Mouse (Mus musculus) heart, embryonic 15.5 days (tissue): Measurements from ENCODE around the gene Tbc1d9b. TPM values are rescaled to one million over a fixed set of nuclear protein-coding genes. Genes with fewer than 3 reads are reported as not detected.

Source experiments
- ATAC-seq: fragments of 200-750 bp; cut with Nextera tagmentation; replicated peaks from 2 replicates; pipeline ENCODE4 v1.8.0; 2017; ENCODE audit warnings: low read depth, moderate TSS enrichment; ENCODE audit not compliant: insufficient number of reproducible peaks, insufficient read depth, low FRiP score
- H3K27ac ChIP-seq: fragments of 300-500 bp; sonication (generic); 2 replicates; pipeline ENCODE4 v1.5.1; 2015; ENCODE audit warnings: mild to moderate bottlenecking, inconsistent platforms
- H3K27me3 ChIP-seq: fragments of 300-500 bp; sonication (generic); 2 replicates; pipeline ENCODE4 v1.6.1; 2015; ENCODE audit warnings: inconsistent platforms
- H3K36me3 ChIP-seq: fragments of 300-500 bp; sonication (generic); 2 replicates; pipeline ENCODE4 v1.6.1; 2015; ENCODE audit warnings: mild to moderate bottlenecking, inconsistent platforms
- H3K4me1 ChIP-seq: fragments of 300-500 bp; sonication (generic); replicated peaks from 2 replicates; pipeline ENCODE4 v1.6.1; 2015; ENCODE audit warnings: inconsistent platforms
- H3K4me2 ChIP-seq: fragments of 300-500 bp; sonication (generic); 2 replicates; pipeline ENCODE4 v1.6.1; 2015; ENCODE audit warnings: inconsistent platforms, mild to moderate bottlenecking, moderate library complexity
- H3K4me3 ChIP-seq: fragments of 300-500 bp; sonication (generic); 2 replicates; pipeline ENCODE4 v1.5.1; 2015; ENCODE audit warnings: mild to moderate bottlenecking, inconsistent platforms
- H3K9ac ChIP-seq: fragments of 300-500 bp; sonication (generic); 2 replicates; pipeline ENCODE4 v1.6.1; 2015; ENCODE audit warnings: mild to moderate bottlenecking, inconsistent platforms
- H3K9me3 ChIP-seq: fragments of 300-500 bp; sonication (generic); replicated peaks from 2 replicates; pipeline ENCODE4 v1.6.1; 2016; ENCODE audit warnings: inconsistent platforms
- WGBS: fragments of 180-500 bp; shearing (Covaris S2); methylation state at CpG from one replicate; pipeline ENCODE4 v1.1.7; 2015; ENCODE audit warnings: mixed read lengths; 5-methylcytosine and 5-hydroxymethylcytosine counted together
- polyA plus RNA-seq: library from polyadenylated mRNA; unstranded; fragments of >200 nt; fragmentation: Nextera tagmentation; extraction: Ambion mirVana; gene quantifications from 2 replicates; pipeline ENCODE4 v1.2.1, GENCODE M21; 2015

Tbc1d9b gene
- polyA plus RNA-seq: 25.6 and 33.8 TPM in 2 replicates

- Histone ChIP-seq H3K27ac (peak within 1 kb of the TSS; percentile 95), H3K4me2 (peak within 1 kb of the TSS; percentile 95), H3K9me3 (no peaks in the 10 kb centered on the region), H3K4me1 (peaks cover 26% of the 10 kb centered on the region), H3K36me3 (peaks cover 3% of the 10 kb centered on the region; the same call in 1 of the 2 replicates), H3K4me3 (peak within 1 kb of the TSS; percentile 91), H3K9ac (peak within 1 kb of the TSS; percentile 99), H3K27me3 (no peaks in the 10 kb centered on the region)
- peak; percentile 92 for ATAC-seq
- under 1% methylated on average over 76 of the region's 77 CpGs for WGBS
These were observed at the start of gene Tbc1d9b for GRCm38 (mm10) chr11:50130811-50131766. Tbc1d9b (plus strand) TSS chr11:50131396.

GRCm38 (mm10) chr11:50086211-50086610, 45.0 kb upstream of the Tbc1d9b start:
- 91% methylated on average over 3 of the region's 3 CpGs for WGBS
- H3K27me3 ChIP-seq: no peaks in the 10 kb centered on the region
- H3K9ac ChIP-seq: no peak overlapping the region
- peaks cover 11% of the 10 kb centered on the region; the same call in 1 of the 2 replicates for H3K36me3 ChIP-seq
- H3K4me2 ChIP-seq: no peak overlapping the region
- ATAC-seq: no peak
- H3K4me3 ChIP-seq: no peak overlapping the region
- H3K9me3 ChIP-seq: no peaks in the 10 kb centered on the region
- H3K4me1 ChIP-seq: peaks cover 9% of the 10 kb centered on the region
- no peak overlapping the region for H3K27ac ChIP-seq

GRCm38 (mm10) chr11:50089840-50090239, 41.4 kb upstream of the Tbc1d9b start:
- WGBS: 84% methylated on average over 1 of the region's 1 CpGs

GRCm38 (mm10) chr11:50090982-50091675, 40.1 kb upstream of the Tbc1d9b start:
- Histone ChIP-seq H3K4me1 (peaks cover 17% of the 10 kb centered on the region), H3K27me3 (no peaks in the 10 kb centered on the region), H3K4me3 (no peak overlapping the region), H3K27ac (no peak overlapping the region), H3K36me3 (peaks cover 16% of the 10 kb centered on the region; the same call in 1 of the 2 replicates), H3K4me2 (no peak overlapping the region), H3K9me3 (no peaks in the 10 kb centered on the region), H3K9ac (no peak overlapping the region)
- WGBS: 41% methylated on average over 5 of the region's 5 CpGs
- ATAC-seq: no peak

More at GRCm38 (mm10) chr11:50089840-50090239, 41.4 kb upstream of the Tbc1d9b start:
- ATAC-seq: no peak
- H3K4me2 ChIP-seq: no peak overlapping the region
- no peaks in the 10 kb centered on the region for H3K9me3 ChIP-seq
- no peak overlapping the region for H3K27ac ChIP-seq
- peaks cover 16% of the 10 kb centered on the region; the same call in 1 of the 2 replicates for H3K36me3 ChIP-seq
- H3K9ac ChIP-seq: no peak overlapping the region
- no peaks in the 10 kb centered on the region for H3K27me3 ChIP-seq
- H3K4me1 ChIP-seq: peaks cover 17% of the 10 kb centered on the region
- no peak overlapping the region for H3K4me3 ChIP-seq

GRCm38 (mm10) chr11:50091681-50092080, 39.5 kb upstream of the Tbc1d9b start:
- Histone ChIP-seq H3K4me2 (no peak overlapping the region), H3K27ac (no peak overlapping the region), H3K9me3 (no peaks in the 10 kb centered on the region), H3K4me3 (no peak overlapping the region), H3K4me1 (peaks cover 17% of the 10 kb centered on the region), H3K9ac (no peak overlapping the region), H3K36me3 (peaks cover 11% of the 10 kb centered on the region; the same call in 1 of the 2 replicates), H3K27me3 (no peaks in the 10 kb centered on the region)
- no peak for ATAC-seq

GRCm38 (mm10) chr11:50095661-50096060, 35.5 kb upstream of the Tbc1d9b start:
- peaks cover 5% of the 10 kb centered on the region; the same call in 1 of the 2 replicates for H3K36me3 ChIP-seq
- H3K4me2 ChIP-seq: no peak overlapping the region
- no peak overlapping the region for H3K9ac ChIP-seq
- H3K27ac ChIP-seq: no peak overlapping the region
- H3K27me3 ChIP-seq: no peaks in the 10 kb centered on the region
- WGBS: 67% methylated on average over 9 of the region's 9 CpGs
- no peaks in the 10 kb centered on the region for H3K9me3 ChIP-seq
- no peak overlapping the region for H3K4me3 ChIP-seq
- ATAC-seq: no peak
- peaks cover 24% of the 10 kb centered on the region for H3K4me1 ChIP-seq

- ATAC-seq: no peak
- H3K9me3 ChIP-seq: no peaks in the 10 kb centered on the region
- no peak overlapping the region for H3K9ac ChIP-seq
- H3K4me3 ChIP-seq: no peak overlapping the region
- WGBS: 87% methylated on average over 6 of the region's 6 CpGs
- H3K4me1 ChIP-seq: peaks cover 13% of the 10 kb centered on the region
- H3K27ac ChIP-seq: no peak overlapping the region
- H3K36me3 ChIP-seq: peaks cover 5% of the 10 kb centered on the region; the same call in 1 of the 2 replicates
- H3K4me2 ChIP-seq: no peak overlapping the region
- no peaks in the 10 kb centered on the region for H3K27me3 ChIP-seq
These were observed 34.1 kb upstream of the Tbc1d9b start for GRCm38 (mm10) chr11:50097091-50097490.

- ATAC-seq: no peak
- no peak overlapping the region for H3K9ac ChIP-seq
- no peak overlapping the region for H3K4me3 ChIP-seq
- no peak overlapping the region for H3K4me2 ChIP-seq
- WGBS: 67% methylated on average over 8 of the region's 8 CpGs
- no peaks in the 10 kb centered on the region for H3K27me3 ChIP-seq
- H3K27ac ChIP-seq: peak overlapping the region; percentile 2; the same call in 1 of the 2 replicates
- H3K36me3 ChIP-seq: no peaks in the 10 kb centered on the region; the same call in 1 of the 2 replicates
- peaks cover 17% of the 10 kb centered on the region for H3K4me1 ChIP-seq
- no peaks in the 10 kb centered on the region for H3K9me3 ChIP-seq
These were observed 32.2 kb upstream of the Tbc1d9b start for GRCm38 (mm10) chr11:50098961-50099481.

- Histone ChIP-seq H3K9me3 (no peaks in the 10 kb centered on the region), H3K4me3 (no peak overlapping the region), H3K4me1 (peaks cover 20% of the 10 kb centered on the region), H3K4me2 (no peak overlapping the region), H3K36me3 (0 out of 2 replicates have a peak, but pooled peaks cover under 1% of the 10 kb centered on the region), H3K9ac (no peak overlapping the region), H3K27me3 (no peaks in the 10 kb centered on the region), H3K27ac (peak overlapping the region; percentile 2; the same call in 1 of the 2 replicates)
- whole genome bisulfite sequencing: 55% methylated on average over 2 of the region's 2 CpGs
- ATAC-seq: no peak
These were observed 31.5 kb upstream of the Tbc1d9b start for GRCm38 (mm10) chr11:50099692-50100091.

- Histone ChIP-seq H3K9ac (no peak overlapping the region), H3K27me3 (no peaks in the 10 kb centered on the region), H3K4me2 (no peak overlapping the region), H3K27ac (no peak overlapping the region), H3K4me3 (no peak overlapping the region), H3K36me3 (0 out of 2 replicates have a peak, but pooled peaks cover 2% of the 10 kb centered on the region), H3K9me3 (no peaks in the 10 kb centered on the region), H3K4me1 (peaks cover 20% of the 10 kb centered on the region)
- no peak for ATAC-seq
- 70% methylated on average over 2 of the region's 2 CpGs for WGBS
These were observed 30.5 kb upstream of the Tbc1d9b start for GRCm38 (mm10) chr11:50100548-50101307.
